Mouse (Mus musculus): ENCODE data around the gene Prr19.

Gene Prr19

DNA sequence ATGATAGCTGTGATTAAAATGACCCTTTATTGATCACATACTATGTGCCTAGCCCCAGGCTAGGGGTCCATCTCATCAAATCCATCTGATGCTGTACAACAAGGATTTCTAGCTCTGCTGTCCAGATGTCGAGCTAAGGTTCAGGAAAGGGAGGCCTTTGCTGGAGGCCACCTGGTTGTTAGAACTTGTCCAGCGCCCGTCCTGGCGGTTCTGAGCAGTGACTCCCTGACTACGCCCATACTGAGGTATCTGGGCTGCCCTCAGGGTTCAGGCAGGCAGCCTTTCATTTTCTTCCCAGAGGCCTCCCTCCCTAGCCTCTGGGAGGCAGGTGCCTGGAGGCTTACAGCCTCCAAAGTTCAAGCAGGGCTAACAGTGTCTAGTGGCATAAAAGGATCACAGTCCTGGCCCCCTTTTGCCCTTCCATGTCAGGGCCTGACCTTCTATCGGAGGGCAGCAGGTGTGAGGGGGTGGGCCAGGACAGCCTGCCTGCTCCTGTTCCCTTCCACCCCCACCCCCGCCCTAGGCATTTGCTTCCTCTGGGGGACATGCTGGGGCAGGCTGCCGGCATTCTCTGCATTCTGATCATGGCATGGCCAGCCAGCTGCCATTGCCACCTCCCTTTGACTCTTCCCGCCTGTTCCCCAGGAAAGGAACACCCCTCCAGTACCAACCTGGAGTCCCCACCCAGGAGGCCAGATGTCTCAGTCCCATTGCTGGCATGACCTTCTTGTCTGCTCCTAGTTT, 25.5 kb upstream of the Prr19 start:
- no peak for DNase-seq

DNA sequence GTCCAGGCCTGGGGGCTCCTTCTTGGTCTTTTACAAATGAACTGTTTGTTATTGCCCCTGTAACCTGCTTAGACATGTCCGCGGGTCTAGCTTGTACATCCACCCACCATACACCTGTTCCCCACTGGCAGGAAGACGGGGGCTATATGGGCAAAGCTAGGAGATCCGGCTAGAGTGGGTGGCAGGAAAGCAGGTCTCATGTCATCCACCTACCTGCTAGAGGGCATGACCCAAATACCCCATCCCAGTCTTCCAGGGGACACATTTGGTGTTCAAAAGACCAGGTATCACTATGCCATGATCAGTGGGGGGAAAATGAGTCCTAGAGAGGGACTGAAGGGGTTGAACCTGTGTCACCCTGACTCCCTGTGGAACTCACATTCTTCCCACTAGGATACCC, 23.8 kb upstream of the Prr19 start:
- DNase-seq: no peak

DNA sequence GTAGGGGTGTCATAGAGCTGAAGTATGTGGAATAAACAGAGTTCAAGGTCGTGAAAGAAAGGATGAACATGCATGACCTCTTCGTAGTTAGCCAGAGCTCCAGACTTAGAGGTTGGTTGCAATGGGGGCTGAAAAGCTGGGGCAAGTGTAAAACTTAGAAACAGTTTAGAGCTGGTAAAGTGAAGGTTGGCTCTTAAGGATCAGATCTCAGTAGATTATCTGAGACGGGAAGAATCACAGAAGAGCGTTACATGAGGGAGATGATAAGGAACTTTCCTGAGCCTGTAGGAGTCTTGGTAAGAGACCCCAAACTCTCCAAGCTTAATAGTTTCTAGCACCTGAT, 23.2 kb upstream of the Prr19 start:
- DNase-seq: no peak

DNA sequence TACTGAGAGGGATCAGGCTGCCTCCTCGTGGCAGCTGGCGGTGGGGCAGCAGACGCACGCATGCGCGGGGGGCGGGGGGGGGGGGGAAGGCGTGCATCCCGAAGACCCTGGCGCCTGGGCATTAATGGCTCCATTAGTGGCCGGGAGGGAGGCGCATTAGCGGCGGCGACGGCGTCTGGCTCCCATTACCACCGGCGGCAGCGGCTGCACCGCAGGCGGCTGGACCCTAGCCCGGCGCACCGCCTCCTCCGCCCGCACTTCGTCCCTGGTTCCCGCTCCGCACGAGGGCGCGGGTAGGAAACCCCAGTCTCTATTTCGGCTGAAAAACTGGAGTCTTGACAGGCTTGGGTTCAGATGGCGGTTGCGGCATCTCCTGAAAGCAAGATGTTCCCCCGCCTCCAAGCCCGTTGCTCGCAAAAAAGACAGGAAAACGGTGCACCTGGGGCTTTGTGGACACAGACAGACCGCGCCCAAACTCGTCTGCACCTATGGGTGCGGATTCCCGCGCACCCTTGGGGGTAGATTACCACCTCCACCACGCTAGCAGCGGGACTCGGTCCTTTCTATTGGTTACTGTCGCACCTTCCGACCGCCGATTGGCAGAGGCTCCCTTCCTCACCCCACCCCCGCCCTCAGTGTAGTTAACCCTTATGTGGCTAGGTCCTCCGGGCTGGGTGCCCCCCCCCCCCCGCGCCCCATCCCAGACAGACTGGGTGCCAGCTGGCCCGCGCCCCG, 22.7 kb upstream of the Prr19 start:
- peak; percentile 90 for DNase-seq

DNA sequence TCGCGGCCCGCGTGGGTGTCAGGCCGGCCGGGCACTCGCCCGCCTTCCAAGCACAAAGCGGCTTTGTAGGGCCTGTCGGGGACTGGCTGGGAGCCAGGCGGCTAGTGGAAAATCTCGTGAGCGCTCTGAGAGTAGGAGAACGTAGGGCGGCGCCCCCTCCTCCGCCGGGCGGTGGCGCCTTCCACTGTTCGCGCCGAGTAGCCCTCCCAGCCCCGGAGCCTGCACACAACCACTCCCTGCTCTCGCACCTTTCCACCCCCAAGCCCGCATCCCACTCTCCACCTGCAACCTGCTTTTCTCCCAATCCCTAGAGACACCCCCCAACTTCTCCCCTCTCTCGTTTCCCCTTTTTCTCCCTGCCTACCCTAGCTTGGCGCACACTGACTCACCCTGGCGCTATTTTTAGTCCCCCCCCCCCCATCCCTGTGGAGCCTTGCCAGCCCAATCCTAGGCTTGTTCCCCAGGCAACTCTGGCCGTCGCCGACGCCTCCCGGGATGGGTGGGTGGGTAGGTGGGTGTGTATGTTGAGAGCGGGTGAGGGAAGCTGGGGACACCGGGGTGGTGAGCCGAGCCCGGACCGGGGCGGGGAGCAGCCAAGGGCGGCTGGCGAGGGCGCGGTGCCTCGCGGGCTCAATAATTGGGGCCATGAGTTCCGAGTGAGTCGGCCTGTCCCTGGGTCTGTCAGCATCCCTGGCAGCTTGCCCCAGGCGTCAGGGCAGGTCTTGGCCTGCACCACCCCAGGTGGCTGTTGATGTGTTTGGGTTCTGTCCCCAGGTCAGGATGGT, 21.9 kb upstream of the Prr19 start:
- DNase-seq: peak; percentile 92

DNA sequence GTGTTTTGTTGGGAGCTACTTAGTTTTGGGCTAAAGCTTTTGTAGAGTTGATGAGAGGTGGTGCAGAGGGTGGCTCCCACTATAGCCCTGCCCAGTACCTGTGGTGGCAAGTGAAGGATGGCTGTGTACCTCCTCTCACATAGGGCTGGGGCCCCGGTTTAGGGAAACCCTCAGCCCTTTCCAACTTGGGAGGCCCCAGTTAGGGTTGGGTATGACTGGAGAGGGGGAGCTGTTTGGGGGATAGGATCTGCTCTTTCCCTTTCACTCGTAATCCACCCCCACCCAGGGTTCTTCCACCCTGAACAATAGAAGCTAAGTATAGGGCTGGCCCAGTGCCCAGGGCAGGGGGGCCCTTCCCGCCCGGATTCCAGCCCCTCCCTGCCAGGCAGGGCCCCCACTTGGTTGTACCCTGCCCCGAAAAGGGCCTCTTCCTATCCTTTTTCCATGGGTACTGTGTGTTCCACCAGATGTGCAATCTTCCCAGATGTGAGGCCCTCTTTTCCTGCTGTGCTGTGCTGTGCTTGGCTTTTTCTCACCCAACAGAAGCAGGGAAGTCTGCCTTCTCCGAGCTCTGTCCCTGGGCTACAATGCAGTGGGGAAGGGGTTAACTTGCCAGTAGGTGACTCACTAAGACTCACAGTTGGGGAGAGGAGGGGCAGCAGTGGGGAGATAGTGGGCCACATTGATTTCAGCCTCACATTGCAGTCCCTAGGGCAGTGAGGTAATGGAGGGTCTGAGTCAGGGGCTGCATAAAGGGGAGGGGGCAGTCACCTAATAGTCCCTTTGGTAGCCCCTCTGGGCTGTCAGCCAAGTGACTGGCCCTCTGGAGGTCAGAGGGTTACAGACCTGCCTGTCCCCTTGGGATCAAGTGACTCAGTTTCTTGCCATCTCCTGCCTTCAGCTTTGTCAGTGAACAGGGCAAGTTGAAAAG, 21.1 kb upstream of the Prr19 start:
- peak; percentile 78 for DNase-seq

DNA sequence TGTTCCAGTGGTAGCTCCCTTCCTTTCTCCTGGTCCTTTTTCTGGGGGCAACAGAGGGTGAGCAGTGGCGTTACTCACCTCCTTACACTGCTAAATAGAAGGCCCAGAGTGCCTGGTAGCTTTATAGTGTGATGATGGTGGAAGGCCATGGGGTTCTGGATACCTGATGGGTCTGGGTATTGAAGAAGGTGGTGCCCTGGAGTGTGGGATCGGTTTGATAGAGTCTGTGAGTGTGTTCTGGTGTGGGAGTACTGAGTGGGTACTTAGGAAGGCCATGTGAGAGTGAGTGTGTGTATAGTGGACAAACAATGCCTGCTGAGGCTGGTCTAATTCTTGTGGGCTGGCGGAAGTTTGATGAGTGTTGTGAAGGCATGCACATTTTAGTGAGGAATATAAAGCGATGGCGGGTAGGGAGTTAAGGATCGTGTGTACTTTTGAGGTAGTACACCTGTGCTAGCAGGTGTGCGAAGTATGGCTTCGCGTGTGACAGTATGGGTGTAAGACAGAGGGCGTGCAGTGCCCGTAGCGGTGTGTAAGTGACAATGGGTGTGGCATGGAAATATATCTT, 20.0 kb upstream of the Prr19 start:
- DNase-seq: no peak

DNA sequence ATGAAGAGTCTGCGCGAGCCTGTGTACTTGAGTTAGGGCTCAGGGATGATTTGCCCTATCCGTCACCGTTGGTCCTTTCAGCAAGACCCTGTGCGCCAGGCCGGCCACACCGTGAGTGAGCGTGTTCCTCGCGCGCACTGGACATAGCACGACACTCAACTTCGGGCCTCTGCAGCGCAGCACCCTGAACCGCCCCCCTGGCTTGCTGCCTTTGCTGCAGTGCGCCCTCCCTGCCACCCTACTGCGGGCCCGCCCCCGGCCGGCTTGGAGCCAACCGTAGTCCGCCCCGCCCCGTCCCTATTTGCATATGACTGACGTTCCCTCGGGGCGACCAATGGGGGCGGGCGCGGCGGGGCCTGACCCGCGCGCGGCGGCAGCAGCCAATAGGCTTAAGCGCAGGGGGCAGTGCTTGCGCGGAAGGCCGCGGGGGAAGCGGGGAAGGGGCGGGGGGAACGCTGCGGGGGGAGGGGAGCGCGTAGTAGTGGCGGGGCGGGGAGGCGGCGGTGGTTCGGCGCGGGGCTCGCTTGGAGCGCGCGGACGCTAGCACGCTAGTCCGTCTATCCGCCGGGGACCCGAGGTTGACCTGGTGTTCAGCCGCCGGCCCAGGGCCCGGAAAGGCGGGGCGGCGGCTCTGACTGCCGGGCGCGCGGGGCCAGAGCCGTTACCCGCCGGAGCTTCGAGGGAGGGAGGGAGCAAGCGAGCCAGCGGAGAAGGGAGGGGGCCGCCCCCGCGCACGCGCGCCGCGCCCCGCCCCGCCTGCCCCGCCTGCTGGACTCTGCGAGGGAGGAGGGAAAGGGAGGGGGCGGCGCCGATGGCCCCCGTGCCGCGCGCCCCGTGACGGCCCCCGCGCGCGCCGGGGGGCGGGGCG, 19.2 kb upstream of the Prr19 start:
- DNase-seq: peak; percentile 99

DNA sequence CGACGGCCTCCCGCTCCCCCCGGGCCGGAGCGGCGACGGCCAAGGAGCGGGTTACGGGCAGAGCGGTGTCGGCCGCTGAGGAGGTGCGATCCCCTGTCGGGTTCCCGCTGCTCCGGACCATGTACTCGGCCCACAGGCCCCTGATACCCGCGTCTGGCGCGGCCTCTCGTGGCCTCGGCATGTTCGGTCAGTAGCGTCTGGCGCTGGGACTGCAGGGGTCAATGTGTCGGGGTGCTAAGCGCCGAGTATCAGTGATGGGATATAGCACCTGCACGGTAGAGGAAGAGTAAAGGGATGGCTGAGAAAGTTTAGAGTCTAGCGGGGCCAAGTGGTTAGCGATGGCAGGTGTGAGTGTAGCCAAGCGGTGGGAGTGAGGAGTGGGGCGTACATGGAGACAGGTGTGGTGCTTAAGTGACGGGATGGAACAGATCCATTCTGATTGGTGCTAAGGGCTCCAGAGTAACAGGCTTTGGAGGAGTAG, 18.4 kb upstream of the Prr19 start:
- DNase-seq: no peak

DNA sequence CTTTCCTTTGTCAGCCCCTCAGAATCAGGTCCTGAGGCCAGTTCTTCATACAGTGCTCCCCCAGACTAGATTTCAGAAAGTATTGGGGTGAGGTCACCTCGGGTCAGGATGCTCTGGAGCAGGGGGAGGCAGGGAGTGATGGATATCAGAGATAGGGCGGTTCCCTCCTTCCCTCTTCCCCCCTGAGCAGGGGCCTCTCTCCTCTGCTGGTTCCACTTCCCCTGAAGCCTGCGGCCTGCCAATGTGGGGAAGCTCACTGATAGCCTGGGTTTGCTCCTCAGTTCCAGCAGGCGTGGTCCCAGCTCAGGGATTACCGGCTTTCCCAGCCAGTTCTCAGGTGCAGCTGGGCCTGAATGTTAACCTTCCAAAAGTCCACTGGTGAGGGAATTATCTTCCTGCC, 17.6 kb upstream of the Prr19 start:
- no peak for DNase-seq

DNA sequence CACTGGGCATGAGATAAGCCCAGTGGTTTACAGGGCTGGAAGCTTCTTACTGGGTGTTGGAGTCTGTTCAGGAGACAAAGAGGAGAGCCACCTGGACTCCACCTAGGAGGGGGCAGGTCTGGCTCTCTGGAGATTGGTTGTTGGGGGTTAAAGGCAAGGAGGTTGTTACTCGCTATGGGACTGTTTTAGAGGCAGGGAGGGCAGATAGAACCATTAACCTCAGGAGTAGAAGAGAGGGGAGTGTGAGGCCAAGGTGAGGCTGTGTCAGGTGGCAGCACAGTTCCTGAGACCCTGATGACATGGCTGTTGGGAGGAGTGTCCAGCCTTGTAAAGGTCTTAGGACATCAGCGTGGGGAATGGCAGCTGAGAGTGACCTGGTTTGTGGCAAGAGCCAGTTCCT, 17.0 kb upstream of the Prr19 start:
- no peak for DNase-seq

DNA sequence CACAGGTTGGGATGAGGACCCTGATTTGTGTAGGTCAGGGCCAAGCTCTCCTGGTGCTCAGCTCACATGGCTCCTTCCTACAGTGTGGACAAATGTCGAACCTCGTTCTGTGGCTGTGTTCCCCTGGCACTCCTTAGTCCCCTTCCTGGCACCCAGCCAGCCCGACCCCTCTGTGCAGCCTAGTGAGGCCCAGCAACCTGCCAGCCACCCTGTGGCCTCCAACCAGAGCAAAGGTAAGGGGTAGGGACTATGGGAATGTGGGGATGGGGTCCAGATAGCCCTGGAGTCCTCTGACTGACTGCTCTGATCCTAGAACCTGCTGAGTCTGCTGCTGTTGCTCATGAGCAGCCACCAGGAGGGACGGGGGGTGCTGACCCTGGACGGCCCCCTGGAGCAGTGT, 16.4 kb upstream of the Prr19 start:
- DNase-seq: no peak

DNA sequence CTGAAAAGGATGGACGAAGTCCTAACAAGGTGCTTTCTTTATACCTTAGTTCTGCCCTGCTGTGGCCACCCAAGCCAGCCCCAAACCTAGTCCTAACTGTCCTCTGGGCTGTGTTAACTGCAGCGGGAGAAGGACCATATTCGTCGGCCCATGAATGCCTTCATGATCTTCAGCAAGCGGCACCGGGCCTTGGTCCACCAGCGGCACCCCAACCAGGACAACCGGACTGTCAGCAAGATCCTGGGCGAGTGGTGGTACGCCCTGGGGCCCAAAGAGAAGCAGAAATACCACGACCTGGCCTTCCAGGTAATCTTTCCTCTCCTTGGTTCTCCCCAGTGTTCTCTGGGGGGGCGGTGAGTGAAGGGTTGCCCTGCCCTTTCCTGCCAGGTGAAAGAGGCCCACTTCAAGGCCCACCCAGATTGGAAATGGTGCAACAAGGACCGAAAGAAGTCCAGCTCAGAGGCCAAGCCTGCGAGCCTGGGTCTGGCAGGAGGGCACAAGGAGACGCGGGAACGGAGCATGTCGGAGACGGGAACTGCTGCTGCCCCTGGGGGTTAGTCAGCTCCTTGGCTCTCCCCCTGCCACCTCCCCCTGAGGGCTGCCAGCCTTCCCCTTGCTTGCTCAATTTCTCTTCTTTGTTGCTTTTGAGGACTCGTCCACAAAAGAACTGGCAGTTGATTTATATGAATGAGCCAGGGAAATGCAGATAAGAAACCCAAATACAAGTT, 15.5 kb upstream of the Prr19 start:
- DNase-seq: no peak

DNA sequence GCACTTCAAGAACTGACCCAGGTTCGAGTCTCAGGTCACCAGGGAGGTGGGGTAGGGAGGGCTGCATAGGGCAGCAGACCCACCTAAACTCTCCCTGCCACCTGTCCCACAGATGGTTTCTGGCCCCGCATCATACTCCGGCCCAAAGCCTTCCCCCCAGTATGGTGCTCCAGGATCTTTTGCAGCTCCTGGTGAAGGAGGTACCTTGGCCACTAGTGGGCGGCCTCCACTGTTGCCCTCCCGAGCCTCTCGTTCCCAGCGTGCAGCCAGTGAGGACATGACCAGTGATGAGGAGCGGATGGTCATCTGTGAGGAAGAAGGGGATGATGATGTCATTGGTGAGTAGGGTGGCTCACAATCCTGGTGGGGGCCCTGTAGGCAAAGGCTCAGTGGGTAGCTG, 14.2 kb upstream of the Prr19 start:
- DNase-seq: no peak

DNA sequence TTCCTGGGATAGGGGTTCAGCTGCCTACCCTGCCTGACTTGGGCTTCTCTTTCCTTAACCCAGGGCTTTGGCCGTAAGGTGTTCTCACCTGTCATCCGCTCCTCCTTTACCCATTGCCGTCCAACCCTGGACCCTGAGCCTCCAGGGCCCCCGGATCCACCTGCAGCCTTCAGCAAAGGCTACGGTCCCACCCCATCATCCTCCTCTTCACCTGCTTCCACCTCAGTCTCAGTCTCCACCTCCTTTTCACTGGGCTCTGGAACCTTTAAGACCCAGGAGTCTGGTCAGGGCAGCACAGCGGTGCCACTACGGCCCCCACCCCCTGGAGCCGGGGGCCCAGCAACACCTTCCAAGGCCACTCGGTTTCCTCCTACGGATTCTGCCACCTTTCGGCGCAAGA, 13.2 kb upstream of the Prr19 start:
- no peak for DNase-seq

DNA sequence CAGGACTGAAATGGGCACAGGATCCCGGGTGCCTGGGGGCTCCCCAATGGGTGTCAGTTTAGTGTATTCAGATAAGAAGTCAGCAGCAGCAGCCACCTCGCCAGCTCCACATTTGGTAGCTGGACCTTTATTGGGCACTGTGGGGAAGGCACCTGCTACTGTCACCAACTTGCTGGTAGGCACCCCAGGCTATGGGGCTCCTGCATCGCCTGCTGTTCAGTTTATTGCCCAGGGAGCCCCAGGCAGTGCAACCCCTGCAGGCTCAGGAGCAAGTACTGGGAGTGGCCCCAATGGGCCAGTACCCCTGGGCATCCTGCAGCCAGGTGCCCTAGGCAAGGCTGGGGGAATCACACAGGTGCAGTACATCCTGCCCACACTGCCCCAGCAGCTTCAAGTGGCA, 12.5 kb upstream of the Prr19 start:
- DNase-seq: no peak

DNA sequence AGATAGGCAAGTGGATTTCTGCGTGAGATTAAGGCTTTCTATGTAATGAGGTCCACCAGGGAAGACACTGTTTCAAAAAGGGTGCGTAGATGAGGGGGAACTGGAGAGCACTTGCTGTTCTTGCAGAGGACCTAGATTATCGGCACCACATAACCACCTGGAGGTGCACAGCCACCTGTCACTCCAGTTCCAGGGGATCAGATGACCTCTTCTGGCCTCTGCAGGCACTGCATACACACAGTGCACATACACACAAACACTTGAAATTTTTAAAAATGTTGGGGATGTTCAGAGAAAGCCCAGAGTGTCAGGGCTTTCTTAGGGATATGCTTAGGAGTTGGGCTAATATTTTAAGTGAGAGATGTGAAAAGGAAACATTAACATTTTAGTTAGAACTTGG, 11.3 kb upstream of the Prr19 start:
- no peak for DNase-seq

DNA sequence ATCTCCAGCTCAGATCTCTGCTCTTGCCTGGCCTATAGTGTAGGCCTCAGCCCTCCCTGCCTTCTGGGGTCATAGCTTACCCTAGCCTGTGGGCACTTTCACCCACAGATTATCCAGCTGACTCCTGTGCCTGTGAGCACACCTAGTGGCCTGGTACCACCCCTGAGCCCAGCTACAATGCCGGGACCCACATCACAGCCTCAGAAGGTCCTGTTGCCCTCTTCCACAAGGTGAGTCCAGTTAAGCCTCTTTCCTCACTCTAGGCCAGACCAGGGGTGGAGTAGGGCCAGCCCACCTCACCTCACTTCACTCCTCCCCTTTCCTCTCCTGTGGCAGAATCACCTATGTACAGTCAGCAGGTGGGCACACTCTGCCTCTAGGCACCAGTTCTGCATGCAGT, 10.7 kb upstream of the Prr19 start:
- no peak for DNase-seq

DNA sequence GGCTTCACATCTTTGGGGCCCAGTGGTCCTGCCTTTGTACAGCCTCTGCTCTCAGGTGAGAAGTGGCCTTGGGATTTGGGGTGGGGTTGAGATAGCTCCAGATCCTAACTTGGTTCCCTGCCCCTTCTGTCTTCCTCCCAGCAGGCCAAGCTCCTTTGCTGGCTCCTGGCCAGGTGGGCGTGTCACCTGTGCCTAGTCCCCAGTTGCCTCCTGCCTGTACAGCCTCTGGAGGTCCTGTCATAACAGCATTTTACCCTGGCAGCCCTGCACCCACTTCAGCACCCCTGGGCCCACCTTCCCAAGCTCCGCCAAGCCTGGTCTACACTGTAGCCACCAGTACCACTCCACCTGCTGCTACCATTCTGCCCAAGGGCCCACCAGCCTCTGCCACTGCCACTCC, 10.3 kb upstream of the Prr19 start:
- peak; percentile 78 for DNase-seq

DNA sequence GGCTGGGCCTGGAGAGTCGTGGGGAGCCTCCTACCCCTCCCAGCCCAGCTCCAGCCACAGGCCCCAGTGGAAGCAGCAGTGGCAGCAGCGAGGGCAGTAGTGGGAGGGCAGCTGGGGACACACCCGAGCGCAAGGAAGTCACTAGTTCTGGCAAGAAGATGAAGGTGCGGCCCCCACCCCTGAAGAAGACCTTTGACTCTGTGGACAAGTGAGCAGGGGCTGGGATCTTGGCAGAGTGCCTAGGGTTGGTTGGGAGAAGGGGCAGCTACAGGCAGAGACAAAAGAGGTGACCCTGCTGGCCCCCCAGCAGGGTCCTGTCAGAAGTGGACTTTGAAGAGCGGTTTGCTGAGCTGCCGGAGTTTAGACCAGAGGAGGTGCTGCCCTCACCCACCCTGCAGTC, 9.1 kb upstream of the Prr19 start:
- peak; percentile 52 for DNase-seq

Data from kidney, postnatal 14 days (tissue).